Mouse (Mus musculus) adrenal gland, postnatal 14 days (tissue): ENCODE data around the gene Thada. TPM values are rescaled to one million over a fixed set of nuclear protein-coding genes. Genes with fewer than 3 reads are reported as not detected.

Experiments
- DNase-seq: peaks from one replicate; pipeline ENCODE4 v3.0.0; 2021; ENCODE audit warnings: mixed read lengths
- total RNA-seq: library from RNA; stranded (reverse); gene quantifications from 2 replicates; pipeline ENCODE4 v1.2.3, GENCODE M21; 2021

Gene Thada
- total RNA-seq, 1 experiment from 2014 or later: 18.9 TPM

DNA sequence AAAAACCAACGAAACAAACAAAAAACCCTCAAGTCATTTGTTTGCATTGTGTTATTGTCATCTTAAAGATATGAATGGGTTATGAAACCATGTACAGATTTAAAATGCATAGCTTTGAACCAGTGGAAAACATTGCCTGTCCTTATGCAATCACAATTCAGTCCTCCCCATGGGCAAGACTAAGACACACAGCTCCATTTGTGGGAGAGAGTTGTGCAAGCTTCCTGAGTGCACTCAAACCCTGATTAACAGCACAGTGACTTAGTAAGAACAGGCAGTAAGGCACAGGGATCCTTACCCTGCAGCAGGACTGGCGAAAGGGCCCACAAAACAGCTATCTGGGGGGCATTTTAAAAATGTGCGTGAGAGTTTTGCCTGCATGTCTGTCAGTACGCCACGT, 11.2 kb upstream of the Thada start:
- DNase-seq: no peak

DNA sequence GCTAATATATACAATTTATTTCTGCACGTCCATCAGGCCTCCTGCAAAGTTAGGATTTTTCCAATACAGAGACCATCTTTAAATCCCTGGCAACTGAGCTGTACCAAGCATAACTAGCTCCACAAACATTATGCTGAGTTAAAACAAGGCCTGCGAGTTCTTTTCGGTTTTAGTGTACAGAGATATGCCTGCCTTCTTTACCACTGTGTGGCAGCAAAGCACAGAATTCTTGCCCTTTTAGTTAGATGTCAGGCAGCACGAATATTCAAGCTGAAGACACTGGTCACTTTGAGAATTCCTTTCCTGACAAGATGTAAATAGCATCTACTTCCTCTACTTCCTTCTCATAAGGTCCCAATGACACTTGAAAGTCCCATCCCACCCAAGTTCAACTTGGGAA, 8.3 kb upstream of the Thada start:
- DNase-seq: no peak

DNA sequence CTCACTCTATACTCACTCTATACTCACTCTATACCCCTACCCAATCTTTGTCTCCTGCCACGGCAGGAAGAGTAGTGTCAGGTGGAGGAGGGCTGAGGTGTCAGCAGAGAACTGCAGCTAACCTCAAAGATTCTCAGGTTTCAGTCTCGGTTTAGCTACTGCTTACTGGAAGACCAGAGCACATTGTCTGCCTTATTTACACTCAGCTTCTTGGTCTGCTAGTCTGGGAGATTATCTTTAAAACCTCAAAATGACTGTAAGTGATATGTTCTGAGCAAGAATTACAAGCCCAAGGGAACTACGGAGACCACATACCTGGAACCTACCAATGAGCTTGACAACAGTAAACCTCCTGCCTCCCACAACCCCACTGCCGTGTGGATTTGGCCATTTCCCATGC, 31.0 kb downstream of the Thada start:
- no peak for DNase-seq

DNA sequence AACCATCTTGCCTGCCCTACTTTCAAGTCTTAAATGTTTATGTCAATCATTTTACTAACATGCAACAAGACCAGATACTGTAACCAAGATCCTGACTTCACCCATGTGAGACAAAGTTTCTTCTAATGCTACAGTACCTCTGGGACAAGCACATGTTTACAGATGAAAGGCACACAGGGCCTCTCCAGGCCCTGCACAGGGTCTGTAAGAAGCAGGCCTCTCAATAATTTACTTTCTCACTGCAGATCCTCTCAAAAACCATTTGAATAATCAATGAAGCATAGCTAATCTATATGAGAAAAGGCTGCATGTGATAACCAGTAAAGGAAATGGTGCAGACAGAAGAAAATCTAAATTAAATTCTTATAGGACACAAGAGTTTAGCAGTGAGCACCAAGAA, 31.8 kb downstream of the Thada start:
- DNase-seq: no peak

DNA sequence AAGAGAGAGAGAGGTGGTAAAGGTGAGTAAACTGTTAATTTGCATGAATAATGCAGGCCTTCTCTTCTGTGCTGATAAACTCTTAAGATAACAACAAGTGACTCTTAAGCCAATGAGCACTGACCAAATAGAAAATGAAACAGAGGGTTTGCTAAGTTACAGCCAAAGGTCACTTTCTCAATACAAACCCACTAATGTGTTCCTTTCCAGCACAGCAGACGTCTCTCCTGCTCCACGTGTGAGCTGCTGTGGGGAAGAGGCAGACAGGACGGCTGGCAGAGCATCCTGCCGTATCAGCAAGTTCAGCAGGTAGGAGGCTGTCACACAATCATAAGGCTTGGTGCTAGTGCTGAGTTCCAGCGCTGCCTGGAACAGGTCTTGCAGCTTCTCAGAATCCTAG, 34.0 kb downstream of the Thada start:
- DNase-seq: no peak

DNA sequence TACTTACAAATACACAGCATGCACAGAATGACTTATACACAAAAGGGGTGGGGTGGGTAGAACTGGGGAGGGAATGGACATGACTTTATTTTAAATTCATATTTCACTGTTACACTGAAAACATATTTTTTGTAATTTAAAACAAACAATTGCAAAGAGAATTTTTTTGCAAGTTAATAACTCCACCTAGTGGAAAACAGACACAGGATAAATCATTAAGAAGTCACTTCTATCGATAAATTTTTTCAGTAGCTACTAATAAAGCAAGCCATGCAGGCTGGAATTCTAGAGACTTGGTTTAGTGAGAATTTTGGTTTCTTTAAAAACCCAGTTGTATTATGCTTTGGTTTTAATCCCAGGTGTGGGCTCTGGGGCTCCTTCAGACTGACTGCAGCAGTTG, 41.7 kb downstream of the Thada start:
- no peak for DNase-seq

DNA sequence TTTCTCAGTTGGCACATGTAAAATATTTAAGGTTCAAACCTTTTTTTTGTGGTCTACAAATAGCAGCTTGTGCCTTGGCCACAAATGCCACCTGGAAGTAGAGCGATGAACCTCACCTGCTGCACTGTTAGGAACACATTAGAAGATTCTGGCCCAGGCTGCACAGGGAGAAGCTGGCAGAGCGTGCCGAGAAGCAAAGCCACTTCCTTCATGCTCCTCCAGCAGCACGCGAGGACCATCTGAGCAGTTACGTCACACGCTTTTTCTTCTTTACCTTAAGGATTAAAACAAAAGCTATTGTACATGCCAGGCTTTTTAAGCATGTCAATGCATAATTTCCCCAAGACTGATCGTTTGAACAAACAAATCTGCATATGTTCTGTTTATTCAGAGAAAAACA, 43.1 kb downstream of the Thada start:
- no peak for DNase-seq

DNA sequence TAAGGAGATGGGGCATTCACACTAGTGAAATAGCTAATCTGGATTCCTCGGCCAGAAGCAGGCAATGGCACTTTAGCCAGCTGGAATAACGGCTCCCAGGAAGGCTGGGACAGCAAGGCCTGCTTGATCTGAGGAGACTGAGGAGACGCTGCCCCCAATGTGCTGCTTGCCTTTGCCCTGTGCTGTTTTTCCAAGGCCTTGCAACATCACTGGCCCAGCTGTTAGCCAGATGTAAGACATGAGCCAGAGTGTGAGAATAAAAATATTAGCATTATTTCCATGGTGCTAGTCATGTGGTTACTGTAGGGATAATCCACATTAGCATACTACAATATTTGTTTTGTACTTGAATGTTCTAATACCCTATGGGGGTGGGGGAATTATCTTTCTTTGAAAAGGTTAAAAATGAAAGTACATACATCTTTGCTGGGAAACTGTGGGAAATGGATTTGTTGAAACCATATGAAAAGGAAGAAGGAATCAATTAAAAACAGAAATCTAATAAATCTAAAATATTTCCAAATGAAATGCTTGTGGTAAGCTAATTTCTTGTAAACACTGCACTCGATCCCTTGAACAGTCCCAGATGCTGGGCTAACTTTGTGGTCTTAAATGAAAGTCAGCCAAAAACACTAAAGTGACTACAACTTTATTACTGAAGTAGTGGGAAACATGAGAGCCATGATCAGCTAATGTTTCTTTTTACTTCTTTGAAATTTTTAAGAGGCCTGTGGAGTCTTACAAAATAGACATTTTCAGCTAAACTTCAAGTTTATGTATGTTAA, 43.8 kb downstream of the Thada start:
- no peak for DNase-seq

DNA sequence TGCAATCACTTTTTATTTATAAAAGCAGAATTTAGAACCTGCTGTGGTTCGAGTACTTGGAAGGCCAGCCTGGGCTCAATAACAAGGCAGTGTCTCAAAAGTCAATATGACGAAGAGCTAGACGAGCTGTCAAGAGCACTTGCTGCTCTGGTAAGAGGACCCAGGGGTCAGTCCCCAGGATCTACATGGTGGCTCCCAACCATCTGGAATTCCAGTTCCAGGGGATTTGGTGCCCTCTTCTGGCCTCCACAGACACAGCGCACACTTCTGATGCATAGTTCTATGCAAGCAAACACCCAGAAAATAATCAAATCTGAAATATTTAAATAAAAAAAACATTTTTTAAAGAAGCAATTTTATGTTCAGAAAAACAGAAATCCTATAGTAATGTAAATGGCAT, 45.0 kb downstream of the Thada start:
- DNase-seq: peak; percentile 18

DNA sequence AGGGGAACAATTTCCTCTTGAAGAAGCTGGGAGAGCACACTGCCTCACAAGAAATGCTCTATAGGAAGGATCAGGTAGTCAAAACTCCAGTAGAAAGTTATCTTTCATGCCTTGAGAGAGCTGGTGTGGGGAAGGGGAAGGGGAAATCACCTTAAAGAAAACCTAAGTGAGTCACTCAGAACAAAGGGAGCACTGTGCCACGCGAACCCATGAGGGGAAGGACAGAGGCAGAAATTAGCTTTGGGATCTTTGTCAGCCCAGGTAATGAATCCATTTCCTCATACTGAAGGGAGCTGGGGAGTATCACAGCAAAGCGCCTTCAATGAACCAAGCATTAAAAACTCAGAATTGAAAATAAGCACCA, 45.7 kb downstream of the Thada start:
- no peak for DNase-seq

DNA sequence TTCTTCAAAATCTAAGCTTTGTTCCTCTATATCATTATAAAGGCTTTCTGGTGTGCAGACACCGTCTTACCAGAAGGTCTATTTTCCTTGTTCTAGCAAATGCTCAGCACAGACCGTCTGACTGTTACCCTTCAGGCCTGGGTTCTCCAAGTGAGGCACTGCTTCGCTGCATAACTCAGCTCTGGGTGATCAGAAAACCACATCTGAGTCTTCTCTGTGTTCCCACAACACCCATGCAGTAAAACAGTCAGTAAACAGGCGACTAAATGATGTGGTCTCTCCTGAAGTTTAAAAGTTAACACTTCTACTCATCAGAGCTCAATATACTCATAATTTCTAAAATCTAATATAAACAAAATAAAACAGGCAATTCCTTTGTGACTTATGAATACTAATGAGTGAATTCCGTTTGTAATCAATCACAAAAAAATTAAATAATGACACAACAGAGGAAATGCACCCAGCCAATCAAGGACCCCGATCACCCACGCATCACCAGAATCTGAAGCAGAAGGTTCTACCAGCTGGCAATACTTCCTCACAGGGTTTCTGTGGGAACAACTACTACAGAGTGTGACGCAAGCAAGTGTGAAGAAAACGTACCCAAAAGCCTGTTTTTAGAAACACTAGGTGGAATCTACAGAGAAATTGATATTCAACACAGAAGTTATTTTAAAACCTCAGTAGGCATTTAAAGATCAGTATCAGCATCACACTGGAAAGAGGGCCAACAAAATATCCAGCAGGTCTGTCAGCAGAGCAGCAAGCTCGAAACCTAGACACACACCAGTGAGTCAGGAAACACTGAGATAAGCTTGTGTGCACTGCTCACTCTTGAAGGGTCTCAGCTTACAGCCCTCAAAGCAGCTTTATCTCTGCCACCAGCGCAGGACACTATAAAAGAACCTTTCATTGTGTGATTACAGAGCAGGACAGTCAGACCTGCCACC, 46.4 kb downstream of the Thada start:
- no peak for DNase-seq

DNA sequence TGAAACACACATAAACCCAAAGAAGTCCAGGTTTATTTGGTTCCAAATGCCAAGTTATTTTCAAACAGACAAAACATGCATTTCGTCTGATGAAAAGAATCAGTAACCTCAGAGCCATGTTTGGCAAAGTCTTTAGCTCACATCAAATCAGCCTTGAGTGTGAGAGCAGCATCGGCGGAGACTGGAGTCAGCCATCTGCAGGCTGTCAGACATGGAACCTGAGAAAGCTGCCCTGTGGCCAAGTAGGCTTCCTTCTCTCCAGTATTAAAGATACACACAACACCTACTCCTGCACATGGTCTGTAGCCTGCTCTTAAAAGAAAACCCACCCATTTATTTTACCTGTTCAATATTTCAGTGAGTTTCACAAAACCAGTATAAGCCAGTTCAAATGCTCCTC, 50.1 kb downstream of the Thada start:
- DNase-seq: no peak

DNA sequence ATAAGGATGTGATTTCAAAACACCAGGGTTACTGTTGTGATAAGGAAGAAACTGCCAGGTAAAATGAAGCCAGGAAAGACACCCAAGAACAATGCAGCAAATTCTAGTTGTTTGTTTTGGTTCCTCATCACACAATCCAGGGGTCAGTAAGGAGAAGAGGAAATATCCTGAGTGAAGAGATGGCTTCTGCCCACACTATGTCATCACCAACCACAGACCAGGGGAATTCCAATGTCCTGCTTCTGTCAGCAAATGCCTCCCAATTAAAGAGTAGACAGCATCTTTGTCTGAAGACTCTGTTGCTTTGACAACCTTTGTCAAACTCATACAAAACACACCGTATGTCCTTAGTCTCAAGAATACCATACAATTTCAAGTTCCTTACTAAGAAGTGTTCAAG, 57.3 kb downstream of the Thada start:
- DNase-seq: no peak

DNA sequence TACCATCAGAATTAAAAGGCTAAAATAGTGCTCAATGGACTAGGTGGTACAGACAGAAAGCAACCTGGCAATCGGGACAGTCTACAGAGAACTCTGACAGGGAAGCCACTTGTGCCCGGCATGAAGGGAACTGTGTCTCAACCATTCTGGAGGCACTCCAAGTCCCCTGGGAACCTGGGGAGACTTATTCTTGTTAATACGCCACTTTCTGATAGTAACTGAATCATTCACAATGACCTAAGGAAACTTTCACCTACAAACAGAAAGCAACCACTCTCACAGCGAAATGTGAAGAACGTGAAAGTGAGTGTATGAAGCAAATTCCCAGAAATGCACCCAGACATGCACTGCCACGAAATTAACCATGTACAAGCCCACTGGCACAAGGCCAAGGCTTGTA, 60.4 kb downstream of the Thada start:
- peak; percentile 84 for DNase-seq

DNA sequence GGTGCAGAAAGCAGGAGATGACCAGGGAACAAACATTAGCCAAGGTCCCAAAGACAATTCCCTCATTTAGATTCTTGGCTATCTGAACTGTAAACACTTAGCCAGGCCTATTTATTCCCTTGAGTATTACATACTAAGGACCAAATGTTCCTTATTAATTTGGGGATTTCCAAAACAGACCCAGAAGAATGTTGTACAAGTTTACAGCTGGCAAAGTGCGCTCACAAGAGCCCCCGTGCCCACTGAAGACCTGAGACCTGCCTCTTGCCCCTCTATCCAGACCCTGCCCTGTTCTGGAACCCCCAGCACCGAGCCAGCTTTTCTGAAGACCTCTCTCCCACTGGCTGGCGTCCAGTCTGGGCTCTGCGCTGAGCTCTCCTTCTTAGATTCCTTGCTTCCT, 64.2 kb downstream of the Thada start:
- DNase-seq: peak; percentile 9

DNA sequence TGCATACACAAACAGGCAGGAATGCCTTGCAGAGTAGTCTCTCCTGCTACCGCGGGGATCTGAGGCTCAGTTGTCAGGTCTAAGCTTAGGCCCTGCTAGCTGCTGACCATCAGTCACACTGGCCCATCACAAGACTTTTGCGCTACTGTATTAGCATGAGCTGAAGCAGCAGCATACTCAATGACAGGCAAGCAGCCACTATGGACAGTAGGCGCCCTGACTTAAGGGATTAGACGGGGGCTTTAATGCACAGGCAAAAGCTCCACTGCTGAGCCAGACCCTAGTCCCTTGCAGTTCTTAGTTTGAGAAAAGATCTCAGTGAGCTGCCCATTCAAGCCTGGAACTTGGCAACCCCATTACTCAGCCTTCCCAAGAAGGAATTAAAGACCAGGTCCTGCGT, 66.6 kb downstream of the Thada start:
- no peak for DNase-seq

DNA sequence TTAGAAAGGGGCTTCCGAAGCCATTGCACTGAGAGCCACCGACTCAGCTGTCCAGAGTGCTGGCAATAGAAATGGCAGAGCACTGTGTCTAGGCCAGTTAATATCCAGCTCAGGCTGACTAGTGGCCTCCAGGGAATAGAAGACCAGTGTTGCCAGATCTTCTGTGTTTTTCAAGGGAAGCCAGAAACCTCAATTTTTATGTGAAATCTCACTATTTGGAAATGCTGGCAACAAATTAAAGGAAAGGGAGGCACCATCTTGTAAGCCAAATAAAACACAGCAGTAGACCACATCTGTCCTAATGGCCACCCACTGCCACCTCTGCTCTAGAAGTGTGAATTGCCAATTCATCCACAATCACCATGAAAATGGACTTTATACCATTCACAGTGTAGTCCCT, 76.0 kb downstream of the Thada start:
- DNase-seq: no peak

DNA sequence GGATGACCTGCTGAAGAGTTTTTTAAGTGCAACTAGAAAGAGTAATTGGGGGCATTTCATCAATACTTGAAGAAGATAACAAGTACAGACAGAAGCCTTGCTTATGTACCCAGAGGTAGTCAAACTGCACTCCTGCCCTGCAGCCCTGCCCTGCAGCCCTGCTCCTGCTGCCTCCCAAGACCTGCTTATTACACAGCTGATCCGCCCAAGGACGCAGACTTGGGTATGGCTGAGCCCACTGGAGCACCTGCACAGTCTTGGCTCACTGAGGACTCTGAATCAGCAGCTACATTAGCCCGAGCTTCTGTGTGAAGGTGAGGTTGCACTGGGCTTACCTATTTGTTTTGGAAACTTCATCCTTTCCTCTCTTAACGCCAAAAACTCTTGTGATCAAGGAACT, 79.8 kb downstream of the Thada start:
- no peak for DNase-seq

DNA sequence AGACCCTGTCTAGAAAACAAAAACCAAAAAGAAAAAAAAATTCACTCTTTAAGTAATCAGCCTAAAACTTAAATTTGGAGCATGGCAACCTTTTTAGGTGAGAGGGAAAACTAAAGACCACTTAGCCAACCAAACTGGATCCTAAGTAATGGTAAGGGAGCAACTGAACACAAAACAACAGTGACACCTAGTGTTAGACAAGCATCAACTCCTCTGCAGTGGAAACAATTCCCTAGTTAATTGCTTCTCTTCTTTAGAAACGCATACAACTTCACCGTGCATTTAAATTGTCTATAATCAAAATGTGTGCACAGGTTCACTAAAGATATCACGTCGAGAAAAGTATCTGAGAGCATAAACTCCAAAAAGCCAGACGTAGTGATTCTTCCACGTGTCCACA, 80.3 kb downstream of the Thada start:
- no peak for DNase-seq

DNA sequence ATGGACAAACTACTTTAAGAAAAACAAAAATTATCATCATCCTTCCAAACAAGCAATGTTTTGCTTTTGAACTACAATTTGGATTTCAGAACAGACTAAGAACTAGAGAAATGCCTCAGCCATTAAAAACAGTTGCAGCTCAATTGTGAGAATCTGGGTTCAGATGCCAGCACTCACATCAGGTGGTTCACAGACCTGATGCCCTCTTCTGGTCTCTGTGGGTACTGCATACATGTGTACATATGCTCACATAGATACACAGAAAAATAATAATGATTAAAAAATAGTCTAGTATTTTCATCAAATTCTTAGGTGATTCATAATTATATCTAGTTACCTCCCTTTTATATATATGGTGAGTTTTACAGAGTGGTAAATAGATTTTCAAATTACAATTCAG, 81.3 kb downstream of the Thada start:
- peak; percentile 30 for DNase-seq

DNA sequence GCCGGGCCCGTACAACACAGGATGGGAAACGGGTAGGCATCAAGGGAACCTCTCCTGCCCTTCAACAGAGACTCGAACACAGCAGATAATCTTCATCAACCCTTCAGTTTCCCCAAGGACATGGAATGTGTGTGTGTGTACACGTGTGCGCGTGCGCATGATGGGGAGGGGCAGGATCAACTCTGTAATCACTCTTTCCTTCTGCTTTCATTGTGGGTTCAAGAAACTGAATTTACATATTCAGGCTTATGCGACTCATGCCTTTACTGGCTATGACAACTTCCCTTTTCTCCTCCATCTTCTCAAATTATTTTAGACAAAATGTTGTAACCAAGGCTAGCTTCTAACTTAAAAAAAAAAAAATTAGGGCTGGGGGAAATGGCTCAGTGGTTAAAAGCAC, 85.7 kb downstream of the Thada start:
- no peak for DNase-seq

DNA sequence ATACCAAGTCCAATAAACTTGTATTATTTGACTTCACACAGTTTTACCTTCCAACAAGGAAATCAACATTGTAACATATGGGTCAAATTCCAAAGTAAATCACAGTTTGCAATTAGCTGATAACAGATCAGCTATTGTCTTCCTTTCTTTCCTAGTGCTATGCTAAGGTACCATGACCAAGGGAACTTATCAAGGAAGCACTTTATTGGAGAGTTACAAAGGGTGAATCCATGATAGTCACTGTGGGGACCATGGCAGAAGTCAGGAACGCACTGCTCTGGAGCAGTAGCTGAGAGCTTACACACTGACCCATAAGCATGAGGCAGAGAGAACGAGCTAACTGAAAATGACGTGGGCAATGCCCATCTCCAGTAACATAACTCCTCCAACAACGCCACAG, 89.1 kb downstream of the Thada start:
- no peak for DNase-seq

DNA sequence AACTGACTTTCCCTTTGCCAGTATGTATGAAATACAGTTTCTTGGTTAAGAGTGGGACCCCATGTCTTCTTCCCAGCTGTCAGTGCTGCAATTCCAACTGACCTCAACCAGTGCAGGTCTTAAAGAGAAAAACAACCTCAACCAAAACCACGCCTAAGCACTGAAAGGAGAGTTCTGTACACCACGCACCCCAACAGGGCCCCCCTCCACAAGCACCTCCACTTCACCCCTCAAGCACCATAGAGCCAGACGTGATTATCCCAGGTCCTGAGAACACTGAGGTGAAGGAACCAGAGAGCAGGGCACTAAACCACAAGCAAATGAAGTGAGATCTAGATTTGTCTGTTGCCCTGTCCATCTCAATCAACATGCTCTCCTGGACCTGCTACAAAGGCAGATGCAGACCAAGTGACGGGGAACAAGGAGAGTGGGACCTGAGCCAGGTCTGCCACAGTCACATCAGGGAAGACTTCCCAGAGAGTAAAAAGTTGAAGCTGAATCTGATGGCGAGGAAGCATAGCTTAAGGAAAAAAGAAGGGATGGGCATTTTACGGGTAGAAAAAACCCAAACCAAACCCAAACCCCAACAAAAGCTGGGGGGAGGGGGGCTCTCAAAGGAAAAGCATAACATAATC, 93.5 kb downstream of the Thada start:
- DNase-seq: no peak
